Mouse (Mus musculus): ENCODE data around the gene Cpa1.

The Cpa1 gene

GRCm38 (mm10) chr6:30620994-30621393, 18.0 kb upstream of the Cpa1 start:
- in situ Hi-C loops (cut with MboI) = no loop called here

GRCm38 (mm10) chr6:30621986-30622389, 17.0 kb upstream of the Cpa1 start:
- in situ Hi-C loops (cut with MboI) = no loop called here

GRCm38 (mm10) chr6:30624763-30625162, 14.3 kb upstream of the Cpa1 start:
- in situ Hi-C loops (cut with MboI) = no loop called here

- in situ Hi-C loops (cut with MboI) = no loop called here
These were observed 10.9 kb upstream of the Cpa1 start for GRCm38 (mm10) chr6:30628152-30628551.

GRCm38 (mm10) chr6:30629989-30630388, 9.0 kb upstream of the Cpa1 start:
- in situ Hi-C loops (cut with MboI) = no loop called here

- in situ Hi-C loops (cut with MboI) = no loop called here
These were observed 3.6 kb upstream of the Cpa1 start for GRCm38 (mm10) chr6:30635361-30635862.

- in situ Hi-C loops (cut with MboI) = no loop called here
These were observed 2.7 kb upstream of the Cpa1 start for GRCm38 (mm10) chr6:30636186-30636842.

GRCm38 (mm10) chr6:30643694-30644460, 4.9 kb downstream of the Cpa1 start:
- in situ Hi-C loops (cut with MboI) = no loop called here

- in situ Hi-C loops (cut with MboI) = no loop called here
These were observed 5.4 kb downstream of the Cpa1 start for GRCm38 (mm10) chr6:30644462-30644861.

- in situ Hi-C loops (cut with MboI) = no loop called here
These were observed 6.4 kb downstream of the Cpa1 start for GRCm38 (mm10) chr6:30645379-30645778.

GRCm38 (mm10) chr6:30649651-30650296, 10.8 kb downstream of the Cpa1 start:
- in situ Hi-C loops (cut with MboI) = no loop called here

GRCm38 (mm10) chr6:30652425-30653188, 13.6 kb downstream of the Cpa1 start:
- in situ Hi-C loops (cut with MboI) = no loop called here

GRCm38 (mm10) chr6:30653518-30653917, 14.5 kb downstream of the Cpa1 start:
- in situ Hi-C loops (cut with MboI) = no loop called here

GRCm38 (mm10) chr6:30654402-30654859, 15.4 kb downstream of the Cpa1 start:
- in situ Hi-C loops (cut with MboI) = no loop called here

- in situ Hi-C loops (cut with MboI) = no loop called here
These were observed 15.9 kb downstream of the Cpa1 start for GRCm38 (mm10) chr6:30654932-30655331.

- in situ Hi-C loops (cut with MboI) = no loop called here
These were observed 18.3 kb downstream of the Cpa1 start for GRCm38 (mm10) chr6:30657279-30657678.

- in situ Hi-C loops (cut with MboI) = no loop called here
These were observed 19.6 kb downstream of the Cpa1 start for GRCm38 (mm10) chr6:30658619-30659018.

GRCm38 (mm10) chr6:30664776-30665175, 25.8 kb downstream of the Cpa1 start:
- in situ Hi-C loops (cut with MboI) = no loop called here

GRCm38 (mm10) chr6:30665296-30665695, 26.3 kb downstream of the Cpa1 start:
- in situ Hi-C loops (cut with MboI) = no loop called here

GRCm38 (mm10) chr6:30666043-30666442, 27.0 kb downstream of the Cpa1 start:
- in situ Hi-C loops (cut with MboI) = no loop called here

GRCm38 (mm10) chr6:30667585-30667984, 28.6 kb downstream of the Cpa1 start:
- in situ Hi-C loops (cut with MboI) = no loop called here

GRCm38 (mm10) chr6:30671696-30672095, 32.7 kb downstream of the Cpa1 start:
- in situ Hi-C loops (cut with MboI) = no loop called here
